Mouse (Mus musculus) mature B cell (primary cell): Measurements from ENCODE around the gene Eras.
"Not testable (repeated sequence)": the region's sequence is repeated elsewhere in the genome, so short reads cannot be mapped to it uniquely, and the experiment has no call there.

Experiments used
- in situ Hi-C: fragments of 300-500 bp; cut with MboI; formaldehyde crosslinking; loops from 2 replicates; pipeline ENCODE4 v1.14.3; 2019

Eras gene

DNA sequence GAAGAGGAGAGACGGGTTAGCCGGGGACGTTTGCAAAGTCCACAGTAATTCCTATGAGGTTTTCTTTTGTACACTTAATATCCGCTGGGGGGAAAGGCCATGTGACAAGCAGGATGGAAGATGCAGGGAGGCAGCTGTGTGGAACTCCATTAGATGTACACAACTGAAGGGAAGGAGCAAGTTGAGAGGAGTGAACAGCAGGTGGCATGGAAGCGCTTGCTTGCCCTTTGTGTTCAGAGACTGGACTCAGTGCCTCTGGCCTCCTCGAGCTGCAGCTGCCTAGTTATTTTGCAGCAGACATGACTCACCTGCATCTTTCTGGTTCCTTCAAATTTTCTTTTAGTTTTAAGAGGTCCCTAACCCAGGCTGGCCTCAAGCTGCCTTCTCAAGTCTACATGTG, 17.9 kb downstream of the Eras start:
- in situ Hi-C loops: no loop called here

DNA sequence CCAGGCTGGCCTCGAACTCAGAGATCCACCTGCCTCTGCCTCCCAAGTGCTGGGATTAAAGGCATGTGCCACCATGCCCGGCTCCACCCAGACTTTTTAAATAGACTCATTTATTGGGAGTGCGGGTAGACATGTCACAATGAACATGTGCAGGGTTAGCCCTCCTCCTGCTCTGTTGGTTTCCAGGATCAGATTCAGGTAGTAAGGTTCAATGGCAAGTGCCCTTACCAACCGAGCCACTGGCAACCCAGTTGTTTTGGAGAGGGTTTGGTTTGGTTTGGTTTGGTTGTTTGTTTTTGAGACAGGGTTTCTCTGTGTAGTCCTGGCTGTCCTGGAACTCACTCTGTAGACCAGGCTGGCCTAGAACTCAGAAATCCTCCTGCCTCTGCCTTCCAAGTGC, 19.2 kb downstream of the Eras start, which contains the start of gene Gm10490:
Gm10490 (plus strand) TSS at position 301 of the 400 bp plus-strand sequence.
- in situ Hi-C loops: not testable (repeated sequence)

DNA sequence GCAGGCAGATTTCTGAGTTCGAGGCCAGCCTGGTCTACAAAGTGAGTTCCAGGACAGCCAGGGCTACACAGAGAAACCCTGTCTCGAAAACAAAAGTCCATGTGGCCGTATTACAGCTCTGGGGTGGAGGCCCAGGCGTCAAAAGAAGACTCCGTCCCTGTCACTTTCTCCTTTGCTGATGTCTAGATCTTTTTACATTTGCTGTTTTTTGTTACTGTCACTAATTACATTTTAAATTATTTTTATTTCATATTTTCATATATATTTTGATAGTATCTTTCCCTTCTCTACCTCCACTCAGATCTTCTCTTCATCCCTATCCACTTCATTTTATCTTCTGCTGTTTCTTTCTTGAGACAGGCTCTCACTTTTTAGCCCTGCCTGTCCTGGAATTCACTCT, 20.7 kb downstream of the Eras start, which contains the start of gene Gm10491:
Gm10491 (minus strand) TSS at position 101 of the 400 bp plus-strand sequence.
- in situ Hi-C loops: no loop called here

DNA sequence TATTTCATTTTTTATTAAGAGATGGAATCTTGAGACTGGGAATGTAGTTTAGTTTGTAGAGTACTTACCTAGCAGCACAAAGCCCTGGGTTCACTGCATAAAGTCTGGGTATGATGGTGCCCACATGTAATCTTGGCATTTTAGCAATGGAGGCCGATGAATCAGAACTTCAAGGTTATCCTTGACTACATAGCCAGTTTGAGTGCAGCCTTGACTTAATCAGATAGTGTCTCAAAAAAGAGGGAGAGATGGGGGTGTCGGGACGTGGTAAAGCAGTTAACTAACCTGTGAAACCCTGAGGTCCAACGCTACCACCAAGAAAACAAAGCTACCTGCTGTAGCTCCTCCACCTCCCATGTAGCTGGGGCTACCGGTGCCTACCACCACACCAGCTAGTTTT, 24.0 kb downstream of the Eras start:
- in situ Hi-C loops: no loop called here

DNA sequence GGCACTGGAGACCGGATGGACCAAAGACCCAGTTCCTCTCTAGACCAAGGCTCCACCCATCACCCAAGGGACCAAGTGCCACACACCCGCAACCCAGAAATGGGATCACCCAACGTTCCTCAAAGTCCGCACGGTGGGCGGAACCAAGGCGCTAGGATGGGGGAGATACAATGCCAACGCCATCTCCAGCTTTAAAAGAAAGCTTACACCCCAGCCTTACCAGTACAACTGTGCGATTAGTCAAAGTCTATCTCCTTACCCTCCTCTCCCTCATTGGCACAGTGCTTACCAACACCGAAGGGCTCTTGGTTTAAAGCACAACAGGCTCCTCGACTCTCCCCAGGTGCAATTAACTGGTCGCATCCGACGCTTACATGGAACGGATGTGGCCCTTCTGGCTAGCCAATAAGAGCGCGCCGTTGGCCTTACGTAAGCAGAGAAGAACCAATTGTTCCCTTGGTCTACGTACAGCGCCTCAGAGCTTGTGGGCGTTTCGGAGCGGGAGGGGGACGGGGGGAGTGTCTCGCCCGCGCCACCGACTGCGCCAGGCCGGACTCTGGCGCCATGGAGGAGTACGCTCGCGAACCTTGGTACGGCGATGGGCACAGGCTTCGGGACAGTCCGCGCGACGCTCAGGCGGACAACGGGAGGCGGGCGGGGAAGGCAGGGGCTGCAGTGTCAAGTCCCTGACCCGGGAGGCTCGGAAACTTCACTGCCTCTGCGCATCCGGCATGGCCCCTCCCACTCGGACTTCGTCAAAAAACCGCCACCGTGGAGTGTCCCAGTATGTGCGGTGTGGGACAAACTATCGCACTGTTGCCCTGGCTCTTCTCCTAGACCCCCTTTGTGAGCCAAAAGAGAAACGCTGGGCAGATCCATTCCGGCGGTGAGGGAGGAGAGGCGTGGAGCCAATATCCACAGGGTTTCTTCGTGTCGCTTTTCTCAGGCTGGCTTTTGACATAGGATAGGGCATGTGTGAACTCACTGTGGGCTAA, 29.2 kb downstream of the Eras start, which contains the start of the genes Pqbp1 and Timm17b:
Pqbp1 (minus strand) TSS at position 390 of the 995 bp plus-strand sequence.
Timm17b (plus strand) TSS at position 478 of the 995 bp plus-strand sequence.
- in situ Hi-C loops: loop anchor here (25.0 kb wide), 1 partner anchor 238 kb away; the partner anchor contains the start of genes Rbm3 and Wdr13

DNA sequence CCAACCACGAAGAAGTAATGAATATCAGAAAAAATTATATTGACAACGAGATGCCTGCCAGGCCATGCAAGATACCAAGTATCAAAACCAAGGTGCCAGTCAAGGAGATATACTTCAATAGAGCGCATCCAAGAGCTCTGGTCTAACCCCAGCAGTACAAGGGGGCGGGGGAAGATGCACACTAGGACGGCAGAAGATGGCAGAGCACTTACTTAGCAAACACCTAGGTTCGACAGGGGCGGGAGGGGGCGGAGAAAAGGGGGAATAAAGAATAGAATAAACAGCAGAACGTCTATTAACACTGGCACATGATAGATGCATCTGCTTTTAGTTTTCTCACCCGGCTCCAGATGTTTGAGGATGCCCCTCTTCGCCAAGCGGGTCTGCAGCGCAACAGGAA, 30.2 kb downstream of the Eras start:
- in situ Hi-C loops: loop anchor here (25.0 kb wide), 1 partner anchor 239 kb away; the partner anchor contains the start of genes Rbm3 and Wdr13

DNA sequence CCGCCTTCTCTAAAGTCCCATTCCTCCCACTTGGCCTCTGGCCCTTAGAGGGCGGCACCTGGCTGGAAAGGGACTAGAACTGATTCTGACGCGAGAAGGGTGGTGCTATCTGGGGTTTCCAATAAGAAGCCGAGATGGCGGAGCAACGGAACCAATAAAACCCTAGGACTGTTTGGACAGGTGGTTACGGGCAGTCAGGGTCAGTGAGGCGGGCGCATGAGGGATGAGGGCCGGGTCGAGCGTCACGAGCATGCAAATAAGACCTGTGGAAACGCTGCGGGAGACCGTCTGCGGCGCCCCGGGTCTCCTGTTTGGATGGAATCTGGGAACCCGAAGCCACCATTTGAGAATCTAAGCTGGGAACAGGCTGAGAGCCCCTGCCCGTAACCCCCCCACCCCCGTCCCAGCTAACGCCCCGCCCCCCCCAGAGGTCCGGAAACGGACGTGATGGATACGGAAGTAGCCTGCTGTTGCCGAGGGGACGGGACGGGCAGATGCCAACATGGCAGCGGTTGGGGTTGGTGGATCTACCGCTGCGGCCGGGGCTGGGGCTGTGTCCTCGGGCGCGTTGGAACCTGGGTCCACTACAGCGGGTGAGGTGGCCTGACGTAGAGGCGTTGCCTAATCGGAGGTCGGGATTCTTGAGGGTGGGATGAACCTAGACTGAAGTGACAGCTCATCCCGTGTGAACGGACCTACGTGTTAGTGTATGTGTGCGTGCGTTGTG, 44.4 kb downstream of the Eras start, which contains the start of gene Slc35a2:
Slc35a2 (plus strand) TSS at position 188 of the 727 bp plus-strand sequence.
- in situ Hi-C loops: loop anchor here (25.0 kb wide), 1 partner anchor 253 kb away; the partner anchor contains the start of genes Rbm3 and Wdr13

DNA sequence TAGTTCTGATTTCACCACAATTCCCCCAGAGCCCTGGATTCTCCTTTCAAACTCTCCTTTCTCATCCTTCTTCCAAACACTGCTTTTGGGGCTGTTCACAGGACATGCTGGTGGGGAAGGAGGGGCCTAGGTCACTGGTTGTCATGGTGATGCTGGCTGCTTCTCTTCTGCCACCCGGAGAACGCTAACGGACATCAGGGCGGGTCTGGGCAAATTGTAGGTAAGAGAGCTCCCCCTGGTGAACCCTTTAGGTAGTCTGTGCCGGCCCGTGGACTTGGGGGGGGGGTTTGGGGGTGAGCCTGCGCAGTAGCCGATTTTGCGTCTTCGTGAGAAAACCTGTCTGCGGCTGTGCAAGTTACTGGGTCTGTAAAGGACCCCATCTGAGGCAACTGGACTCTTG, 48.6 kb downstream of the Eras start:
- in situ Hi-C loops: loop anchor here (25.0 kb wide), 1 partner anchor 257 kb away; the partner anchor contains the start of genes Rbm3 and Wdr13

DNA sequence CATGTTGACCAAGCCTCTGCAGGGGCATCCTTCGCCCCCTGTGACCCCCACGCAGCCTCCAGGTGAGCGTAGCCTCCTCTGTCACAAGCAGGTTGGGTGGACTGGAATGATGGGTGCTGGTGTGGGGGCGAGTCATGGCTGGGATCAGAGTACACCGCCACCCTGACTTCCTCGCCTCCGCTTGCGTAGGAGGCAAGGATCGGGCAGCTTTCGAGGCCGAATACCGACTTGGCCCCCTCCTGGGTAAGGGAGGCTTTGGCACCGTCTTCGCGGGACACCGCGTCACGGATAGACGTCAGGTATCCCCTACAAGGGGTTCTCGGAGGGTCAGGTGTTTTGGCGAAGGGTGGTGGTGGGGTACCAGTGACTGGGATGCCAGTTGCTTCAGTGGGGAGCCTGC, 49.9 kb downstream of the Eras start:
- in situ Hi-C loops: loop anchor here (25.0 kb wide), 1 partner anchor 259 kb away; the partner anchor contains the start of genes Rbm3 and Wdr13

DNA sequence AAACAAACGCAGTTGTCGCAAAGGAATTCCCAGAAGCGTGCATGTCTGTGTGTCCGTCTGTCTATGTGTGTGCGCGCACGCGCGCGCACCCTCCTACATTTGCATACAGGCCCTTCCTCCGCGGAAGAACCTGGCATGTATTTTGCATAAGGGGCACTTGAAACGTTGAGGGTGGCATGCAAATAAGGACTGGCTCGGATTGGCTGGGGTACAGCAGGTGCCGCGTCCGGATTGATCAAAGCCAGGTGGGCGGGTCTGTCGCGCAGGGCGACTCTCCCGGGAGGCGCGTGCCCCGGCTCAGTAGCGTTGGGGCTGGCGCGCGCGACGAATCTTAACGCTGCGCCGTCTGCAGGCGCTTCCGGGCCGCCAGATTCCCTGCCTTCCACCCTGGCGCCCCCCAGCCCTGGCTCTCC, 50.4 kb downstream of the Eras start, which contains the start of gene Pim2:
Pim2 (plus strand) TSS at position 256 of the 413 bp plus-strand sequence.
- in situ Hi-C loops: loop anchor here (25.0 kb wide), 1 partner anchor 259 kb away; the partner anchor contains the start of genes Rbm3 and Wdr13
